Mouse (Mus musculus): ENCODE data around the gene Znrf3. TPM values are rescaled to one million over a fixed set of nuclear protein-coding genes. Genes with fewer than 3 reads are reported as not detected.

Gene Znrf3
- polyA plus RNA-seq, 1 experiment: 3.8 TPM

DNA sequence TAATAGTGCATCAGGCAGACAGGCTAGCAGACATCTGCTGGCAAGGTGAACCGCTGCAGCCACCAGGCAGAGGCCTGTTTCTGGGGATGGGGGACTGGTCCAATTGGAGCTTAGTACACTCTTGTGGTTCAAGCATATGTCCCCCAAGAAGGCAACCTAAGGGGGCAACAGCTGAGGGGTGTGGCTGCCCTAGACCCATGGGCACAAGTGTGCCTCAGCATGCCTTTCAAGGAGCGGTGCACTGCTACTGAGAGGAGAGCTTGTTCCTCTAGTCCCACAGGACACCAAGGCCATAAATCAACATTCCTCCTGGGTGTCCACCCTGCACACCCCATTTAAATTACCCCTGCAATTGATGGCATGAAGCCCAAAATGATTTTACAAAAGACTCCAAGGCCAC is 166.2 kb downstream of the Znrf3 start:
- TF ChIP-seq USF1 (IDR thresholded peaks at IDR 0.05; ENCODE audit: low read depth) (no peak), MYOG (IDR thresholded peaks at IDR 0.05; ENCODE audit: control insufficient read depth in 1 of 3, insufficient read depth in 1 of 3, insufficient read length in 2 of 3, low read depth in 2 of 3) (peak; percentile 41 to 99 (median 96)), TCF12 (IDR thresholded peaks at IDR 0.05; ENCODE audit: insufficient read depth, poor library complexity, severe bottlenecking) (peak; percentile 78), MYOD1 (IDR thresholded peaks at IDR 0.05; ENCODE audit: control insufficient read depth in 1 of 3, insufficient read length in 2 of 3, low read depth in 2 of 3) (peak in 2 of 3 experiments; percentile 94 to 96), SRF (IDR thresholded peaks at IDR 0.05; ENCODE audit: control insufficient read depth, insufficient read length, low read depth) (peak; percentile 67), MAX (IDR thresholded peaks at IDR 0.05; ENCODE audit: low read depth) (no peak), POLR2AphosphoS2 (IDR thresholded peaks at IDR 0.05; ENCODE audit: insufficient read length, low read depth) (no peak), CEBPB (IDR thresholded peaks at IDR 0.05; ENCODE audit: insufficient read depth, poor library complexity, severe bottlenecking) (no peak), REST (IDR thresholded peaks at IDR 0.05; ENCODE audit: insufficient read depth, insufficient read length) (no peak), POLR2A (IDR thresholded peaks at IDR 0.05; ENCODE audit: insufficient read length, low read depth) (no peak), E2F4 (IDR thresholded peaks at IDR 0.05; ENCODE audit: insufficient read depth) (no peak), TCF3 (IDR thresholded peaks at IDR 0.05; ENCODE audit: insufficient read length, low read depth) (peak; percentile 77)
- Histone ChIP-seq H3ac (ENCODE audit: control insufficient read depth, insufficient read length) (no peak overlapping the region), H3K4me2 (ENCODE audit: low read depth) (peak overlapping the region; percentile 9), H3K4me3 (no peak overlapping the region), H3K79me2 (ENCODE audit: control insufficient read depth, insufficient read depth) (no peaks in the 10 kb centered on the region), H3K36me3 (ENCODE audit: control insufficient read depth, insufficient read depth) (peaks cover 10% of the 10 kb centered on the region), H3K27me3 (ENCODE audit: control insufficient read depth, insufficient read depth, insufficient read length) (no peaks in the 10 kb centered on the region)

DNA sequence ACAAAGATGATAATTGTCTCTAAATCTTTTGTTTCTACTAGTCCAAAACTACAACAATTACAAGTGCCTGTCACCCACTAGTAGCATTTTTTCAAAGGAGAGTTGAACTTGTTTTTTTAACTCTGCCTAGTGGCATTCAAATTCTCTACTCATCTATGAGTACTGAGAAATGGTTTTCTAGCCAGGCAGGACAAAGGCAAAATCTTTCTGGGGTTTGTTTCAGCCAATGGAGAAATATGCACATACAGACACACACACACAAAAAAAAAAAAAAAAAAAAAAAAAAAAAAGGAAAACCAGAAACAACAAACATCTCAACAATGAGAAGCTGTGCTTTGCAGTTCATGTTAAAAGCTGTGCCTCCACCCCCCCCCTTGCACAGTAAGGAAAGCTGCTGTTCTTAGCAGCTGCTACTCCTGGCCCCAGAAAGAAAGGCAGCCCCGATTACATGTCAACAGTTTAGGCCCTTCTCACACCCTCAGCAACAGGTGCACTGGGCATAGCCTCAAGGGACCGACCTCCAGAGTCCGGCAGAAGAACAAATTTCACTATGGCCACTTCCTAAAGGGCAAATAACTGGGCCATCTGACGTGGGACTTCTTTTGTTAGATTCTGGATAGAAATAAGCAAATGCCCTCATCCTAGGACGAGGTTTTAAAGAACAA is 167.2 kb downstream of the Znrf3 start:
- H3K4me3 ChIP-seq: no peak overlapping the region
- H3K27me3 ChIP-seq (ENCODE audit: control insufficient read depth, insufficient read depth, insufficient read length): no peaks in the 10 kb centered on the region
- peak overlapping the region; percentile 33 for H3K4me2 ChIP-seq (ENCODE audit: low read depth)
- TF ChIP-seq REST (IDR thresholded peaks at IDR 0.05; ENCODE audit: insufficient read depth, insufficient read length): no peak
- TF ChIP-seq POLR2AphosphoS2 (IDR thresholded peaks at IDR 0.05; ENCODE audit: insufficient read length, low read depth): no peak
- TF ChIP-seq E2F4 (IDR thresholded peaks at IDR 0.05; ENCODE audit: insufficient read depth): no peak
- TF ChIP-seq SRF (IDR thresholded peaks at IDR 0.05; ENCODE audit: control insufficient read depth, insufficient read length, low read depth): no peak
- no peak for TF ChIP-seq CEBPB (IDR thresholded peaks at IDR 0.05; ENCODE audit: insufficient read depth, poor library complexity, severe bottlenecking)
- peak; percentile 80 for TF ChIP-seq TCF3 (IDR thresholded peaks at IDR 0.05; ENCODE audit: insufficient read length, low read depth)
- TF ChIP-seq MYOG (IDR thresholded peaks at IDR 0.05; ENCODE audit: control insufficient read depth in 1 of 3, insufficient read depth in 1 of 3, insufficient read length in 2 of 3, low read depth in 2 of 3): peak; percentile 81 to 98 (median 97)
- no peak for TF ChIP-seq USF1 (IDR thresholded peaks at IDR 0.05; ENCODE audit: low read depth)
- peak; percentile 89 to 98 (median 97) for TF ChIP-seq MYOD1 (IDR thresholded peaks at IDR 0.05; ENCODE audit: control insufficient read depth in 1 of 3, insufficient read length in 2 of 3, low read depth in 2 of 3)
- TF ChIP-seq MAX (IDR thresholded peaks at IDR 0.05; ENCODE audit: low read depth): no peak
- peak; percentile 96 for TF ChIP-seq TCF12 (IDR thresholded peaks at IDR 0.05; ENCODE audit: insufficient read depth, poor library complexity, severe bottlenecking)
- no peak for TF ChIP-seq POLR2A (IDR thresholded peaks at IDR 0.05; ENCODE audit: insufficient read length, low read depth)
- H3ac ChIP-seq (ENCODE audit: control insufficient read depth, insufficient read length): no peak overlapping the region
- peaks cover 10% of the 10 kb centered on the region for H3K36me3 ChIP-seq (ENCODE audit: control insufficient read depth, insufficient read depth)
- no peaks in the 10 kb centered on the region for H3K79me2 ChIP-seq (ENCODE audit: control insufficient read depth, insufficient read depth)

DNA sequence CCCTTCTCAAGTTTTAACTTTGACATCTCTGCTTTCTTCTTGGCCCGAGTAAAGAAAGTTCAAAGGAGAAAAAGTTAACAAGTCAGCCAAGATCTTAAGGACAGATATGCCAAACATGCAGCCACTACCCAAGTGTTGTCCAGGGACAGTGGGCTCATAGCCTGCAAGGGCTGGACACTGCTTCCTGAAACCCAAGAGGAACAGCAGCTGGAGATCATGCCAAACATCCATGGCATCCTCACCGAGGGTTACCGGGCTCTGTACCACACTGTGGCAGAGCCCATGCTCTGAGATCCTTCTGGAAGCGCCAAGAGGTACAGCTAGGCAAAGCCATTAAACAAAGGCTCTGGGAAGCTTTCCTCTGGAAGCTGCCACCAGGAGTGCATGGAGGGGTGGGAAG is 169.4 kb downstream of the Znrf3 start:
- H3K27me3 ChIP-seq (ENCODE audit: control insufficient read depth, insufficient read depth, insufficient read length): no peaks in the 10 kb centered on the region
- no peaks in the 10 kb centered on the region for H3K79me2 ChIP-seq (ENCODE audit: control insufficient read depth, insufficient read depth)
- H3ac ChIP-seq (ENCODE audit: control insufficient read depth, insufficient read length): no peak overlapping the region
- peaks cover 6% of the 10 kb centered on the region for H3K36me3 ChIP-seq (ENCODE audit: control insufficient read depth, insufficient read depth)
- TF ChIP-seq POLR2A (IDR thresholded peaks at IDR 0.05; ENCODE audit: insufficient read length, low read depth): no peak
- TF ChIP-seq TCF12 (IDR thresholded peaks at IDR 0.05; ENCODE audit: insufficient read depth, poor library complexity, severe bottlenecking): peak; percentile 42
- no peak for TF ChIP-seq REST (IDR thresholded peaks at IDR 0.05; ENCODE audit: insufficient read depth, insufficient read length)
- TF ChIP-seq MYOG (IDR thresholded peaks at IDR 0.05; ENCODE audit: control insufficient read depth in 1 of 3, insufficient read depth in 1 of 3, insufficient read length in 2 of 3, low read depth in 2 of 3): peak; percentile 40 to 93 (median 42)
- no peak for TF ChIP-seq SRF (IDR thresholded peaks at IDR 0.05; ENCODE audit: control insufficient read depth, insufficient read length, low read depth)
- no peak for TF ChIP-seq MAX (IDR thresholded peaks at IDR 0.05; ENCODE audit: low read depth)
- peak in 2 of 3 experiments; percentile 69 to 89 for TF ChIP-seq MYOD1 (IDR thresholded peaks at IDR 0.05; ENCODE audit: control insufficient read depth in 1 of 3, insufficient read length in 2 of 3, low read depth in 2 of 3)
- TF ChIP-seq E2F4 (IDR thresholded peaks at IDR 0.05; ENCODE audit: insufficient read depth): no peak
- no peak for TF ChIP-seq CEBPB (IDR thresholded peaks at IDR 0.05; ENCODE audit: insufficient read depth, poor library complexity, severe bottlenecking)
- no peak for TF ChIP-seq POLR2AphosphoS2 (IDR thresholded peaks at IDR 0.05; ENCODE audit: insufficient read length, low read depth)
- TF ChIP-seq TCF3 (IDR thresholded peaks at IDR 0.05; ENCODE audit: insufficient read length, low read depth): peak; percentile 28
- no peak for TF ChIP-seq USF1 (IDR thresholded peaks at IDR 0.05; ENCODE audit: low read depth)
- no peak overlapping the region for H3K4me2 ChIP-seq (ENCODE audit: low read depth)
- no peak overlapping the region for H3K4me3 ChIP-seq

DNA sequence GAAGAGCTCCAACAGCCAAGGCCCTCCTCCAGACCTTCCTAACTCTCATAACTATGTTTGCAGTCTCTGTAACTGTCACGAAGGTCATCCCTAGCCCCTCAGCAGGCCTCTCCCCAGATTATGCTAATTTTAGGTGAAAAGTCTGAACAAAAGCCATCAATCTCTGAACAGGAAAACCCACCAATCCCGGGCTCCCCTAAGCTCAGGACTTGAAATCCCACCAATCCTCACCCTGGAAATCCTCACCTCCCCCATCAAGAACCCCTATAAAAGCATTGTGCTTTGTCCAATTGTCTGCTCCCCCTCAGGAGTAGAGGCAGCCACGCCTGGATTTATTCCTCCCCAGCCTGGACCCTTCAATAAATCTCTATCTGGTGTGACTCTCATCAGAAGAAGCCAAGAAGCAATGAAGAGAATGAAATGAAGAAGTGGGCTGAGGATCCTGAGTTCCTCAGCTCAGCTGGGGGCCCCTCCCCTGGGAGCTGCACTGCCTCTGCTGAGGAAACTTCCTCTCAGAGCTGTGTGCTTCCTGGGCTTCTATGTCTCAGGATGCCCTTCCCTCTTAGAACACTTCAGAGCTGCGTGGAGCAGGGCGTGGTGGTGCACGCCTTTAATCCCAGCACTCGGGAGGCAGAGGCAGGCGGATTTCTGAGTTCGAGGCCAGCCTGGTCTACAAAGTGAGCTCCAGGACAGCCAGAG is 172.0 kb downstream of the Znrf3 start:
- TF ChIP-seq SRF (IDR thresholded peaks at IDR 0.05; ENCODE audit: control insufficient read depth, insufficient read length, low read depth): no peak
- TF ChIP-seq MYOD1 (IDR thresholded peaks at IDR 0.05; ENCODE audit: control insufficient read depth in 1 of 3, insufficient read length in 2 of 3, low read depth in 2 of 3): no peak
- no peak for TF ChIP-seq REST (IDR thresholded peaks at IDR 0.05; ENCODE audit: insufficient read depth, insufficient read length)
- TF ChIP-seq USF1 (IDR thresholded peaks at IDR 0.05; ENCODE audit: low read depth): no peak
- Histone ChIP-seq H3K4me2 (ENCODE audit: low read depth) (peak overlapping the region; percentile 70), H3ac (ENCODE audit: control insufficient read depth, insufficient read length) (no peak overlapping the region), H3K4me3 (no peak overlapping the region), H3K27me3 (ENCODE audit: control insufficient read depth, insufficient read depth, insufficient read length) (no peaks in the 10 kb centered on the region), H3K79me2 (ENCODE audit: control insufficient read depth, insufficient read depth) (no peaks in the 10 kb centered on the region), H3K36me3 (ENCODE audit: control insufficient read depth, insufficient read depth) (no peaks in the 10 kb centered on the region)

Data from myocyte (in vitro differentiated cells).